Mouse (Mus musculus) liver, adult 2 months (tissue): ENCODE measurements around the gene Rap1b.

Experiments used
- CTCF ChIP-seq: fragments of 200-500 bp; IDR thresholded peaks from 2 replicates; pipeline ENCODE4 v1.5.1; 2011; ENCODE audit warnings: low read depth, low read length, control low read depth
- POLR2A ChIP-seq: fragments of 200-500 bp; IDR thresholded peaks from 2 replicates; pipeline ENCODE4 v1.6.1; 2011; ENCODE audit warnings: low read length, control low read depth; ENCODE audit not compliant: insufficient read depth; ENCODE audit errors: extremely low read depth

- TF ChIP-seq CTCF, result no peak
- TF ChIP-seq POLR2A, result no peak
Measured at GRCm38 (mm10) chr10:117811555-117811954, 34.3 kb downstream of the Rap1b start.
